Mouse (Mus musculus): ENCODE results near the gene Gm10392.

Gene Gm10392

DNA sequence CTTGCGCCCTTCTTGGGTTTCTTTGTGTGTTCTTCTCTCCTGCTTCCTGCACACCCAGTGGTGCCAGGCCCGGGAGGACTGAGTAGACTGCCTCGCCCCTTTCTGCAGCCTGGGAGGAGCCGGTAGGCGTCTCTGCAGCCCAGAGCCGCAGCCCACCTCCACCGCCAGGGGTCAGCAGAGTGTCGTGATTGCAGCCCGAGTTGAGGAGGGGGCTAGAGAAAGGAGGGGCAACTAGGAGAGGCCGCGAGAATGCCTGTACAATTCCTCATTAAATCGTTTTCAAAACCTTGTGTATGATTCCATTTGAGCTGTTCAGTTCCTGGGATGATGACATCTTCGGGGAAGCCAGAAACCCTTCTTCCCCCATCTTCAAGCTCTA lies 27.9 kb downstream of the Gm10392 start:
- peak; percentile 92 for DNase-seq

DNA sequence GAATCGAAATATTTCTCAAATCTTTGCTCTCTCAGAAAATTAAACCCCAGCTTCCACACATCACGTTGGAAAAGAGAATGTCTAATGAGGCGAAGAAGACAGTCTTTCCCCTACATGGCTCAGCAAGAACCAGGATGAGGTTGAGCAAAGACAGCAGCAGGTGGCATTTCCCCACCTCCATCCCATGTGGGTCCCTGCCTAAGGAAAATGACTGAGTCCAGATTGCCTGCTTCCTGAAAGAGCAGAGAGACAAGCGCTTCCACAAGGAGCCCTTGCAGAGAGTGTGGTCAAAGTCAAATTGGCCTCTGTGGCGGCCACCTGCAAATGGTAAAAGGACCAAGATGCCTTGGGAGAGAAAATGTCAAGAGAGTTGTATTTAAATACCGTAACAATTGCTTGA lies 28.5 kb downstream of the Gm10392 start:
- peak; percentile 2 for DNase-seq

DNA sequence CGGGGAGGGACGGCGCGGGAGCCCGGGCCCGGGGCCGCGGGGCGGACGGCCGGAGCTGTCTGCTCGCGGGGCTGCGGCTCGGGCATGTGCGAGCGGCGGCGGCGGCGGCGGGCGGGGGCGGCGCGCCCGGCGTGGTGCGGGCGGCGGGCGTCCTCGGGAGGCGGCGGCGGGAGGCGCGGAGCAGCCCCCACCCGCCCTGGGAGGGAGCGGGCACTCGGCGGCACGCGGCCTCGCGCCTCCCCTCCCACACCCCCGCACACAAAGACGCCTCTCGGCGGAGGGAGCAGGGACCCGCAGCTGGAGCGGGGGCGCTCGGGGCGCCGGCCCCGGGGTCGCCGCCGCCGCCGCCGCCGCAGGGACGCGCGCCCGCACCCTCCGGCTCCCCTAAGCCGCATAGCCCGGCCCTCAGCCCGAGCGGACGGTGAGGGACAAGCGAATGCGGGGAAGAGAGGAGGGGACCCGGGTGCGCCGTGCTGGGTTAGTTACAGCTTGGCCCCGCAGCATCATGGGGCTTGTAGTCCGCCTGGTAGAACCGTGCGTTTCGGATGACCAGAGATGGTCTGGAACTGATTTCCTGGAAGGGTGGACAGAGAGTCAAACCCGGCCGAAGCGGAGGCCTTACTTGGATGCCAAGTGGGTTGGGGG lies 29.3 kb downstream of the Gm10392 start, which contains the start of gene Ankrd13b:
Gene Ankrd13b, minus strand, starts transcription at position 88 of the 645 bp plus-strand sequence.
- DNase-seq: peak; percentile 86

DNA sequence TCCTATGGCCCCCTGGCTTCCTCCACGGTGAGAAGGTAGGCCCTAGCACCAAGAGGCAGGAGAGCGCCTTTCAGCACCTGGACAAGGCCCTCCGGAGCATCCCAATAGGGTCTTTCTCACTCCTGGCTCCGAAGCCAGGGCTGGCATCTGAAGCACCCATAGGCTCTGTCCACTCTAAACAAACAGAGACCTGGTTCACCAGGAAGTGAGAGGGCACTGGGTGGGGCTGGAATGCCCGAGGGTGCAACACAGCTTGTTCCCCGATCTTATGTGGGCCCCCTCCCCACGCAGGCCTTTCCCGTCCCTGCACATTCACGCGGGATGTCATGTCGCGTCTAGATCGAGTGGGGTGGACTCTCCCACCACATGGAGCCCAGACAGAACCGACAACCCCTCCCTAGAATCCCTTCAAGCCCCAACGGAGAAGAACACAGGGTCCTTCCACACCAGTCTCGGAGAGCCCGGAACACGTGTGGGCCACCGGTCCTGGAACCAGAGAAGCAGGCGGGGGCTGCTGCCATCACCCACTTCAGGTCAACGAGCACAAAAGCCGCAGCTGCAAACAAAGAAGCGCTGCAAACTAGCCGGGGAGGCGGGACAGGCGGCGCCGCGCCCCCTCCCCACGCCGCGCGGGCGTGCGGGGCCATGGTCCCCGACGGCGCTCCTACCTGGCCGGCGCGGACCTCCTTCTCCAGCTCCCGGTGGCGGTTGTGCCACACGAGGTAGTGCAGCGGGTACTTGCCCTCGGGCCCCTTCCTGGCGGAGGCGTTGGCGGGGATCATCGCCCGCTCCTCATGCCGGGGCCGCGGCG lies 30.0 kb downstream of the Gm10392 start:
- DNase-seq: peak; percentile 17

DNA sequence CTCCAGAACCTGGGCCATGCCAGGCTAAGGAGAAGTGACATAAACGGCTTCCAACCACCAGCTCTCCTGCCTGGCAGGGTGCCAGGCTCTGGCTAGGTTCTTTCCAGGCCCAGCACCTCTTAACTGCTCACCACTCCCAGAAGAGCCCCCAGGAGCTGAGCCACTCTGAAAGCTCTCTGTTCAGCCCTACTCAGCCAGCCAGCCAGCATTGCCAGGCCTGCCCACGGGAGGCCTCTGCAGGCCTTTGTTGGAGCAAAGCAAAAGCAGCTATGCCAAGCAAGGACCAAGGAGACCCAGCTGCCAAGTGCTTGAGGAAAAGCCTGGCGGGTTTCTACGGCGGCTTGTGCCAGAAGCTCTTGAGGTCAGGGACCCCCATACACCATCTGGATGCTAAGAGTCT lies 32.2 kb downstream of the Gm10392 start:
- peak; percentile 27 for DNase-seq

DNA sequence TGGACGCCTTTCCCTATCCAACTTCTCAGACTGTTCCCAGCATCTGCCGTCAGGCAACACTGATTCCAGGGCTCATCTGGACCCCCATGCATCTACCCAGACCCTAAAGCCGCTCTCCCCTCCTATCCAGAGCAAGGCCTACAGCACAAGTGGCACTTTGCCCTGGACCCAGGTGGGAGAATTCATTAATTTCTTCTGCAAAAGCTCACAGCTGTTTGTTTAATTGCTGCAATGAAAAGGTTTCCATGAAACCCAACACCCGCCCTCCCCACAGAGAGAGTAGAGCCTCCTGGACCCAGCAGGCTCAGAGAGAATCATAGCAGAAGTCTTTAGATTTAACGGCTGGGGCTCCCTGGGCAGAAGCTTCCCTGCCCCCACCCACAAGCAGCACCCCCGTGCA lies 33.8 kb downstream of the Gm10392 start:
- DNase-seq: no peak

DNA sequence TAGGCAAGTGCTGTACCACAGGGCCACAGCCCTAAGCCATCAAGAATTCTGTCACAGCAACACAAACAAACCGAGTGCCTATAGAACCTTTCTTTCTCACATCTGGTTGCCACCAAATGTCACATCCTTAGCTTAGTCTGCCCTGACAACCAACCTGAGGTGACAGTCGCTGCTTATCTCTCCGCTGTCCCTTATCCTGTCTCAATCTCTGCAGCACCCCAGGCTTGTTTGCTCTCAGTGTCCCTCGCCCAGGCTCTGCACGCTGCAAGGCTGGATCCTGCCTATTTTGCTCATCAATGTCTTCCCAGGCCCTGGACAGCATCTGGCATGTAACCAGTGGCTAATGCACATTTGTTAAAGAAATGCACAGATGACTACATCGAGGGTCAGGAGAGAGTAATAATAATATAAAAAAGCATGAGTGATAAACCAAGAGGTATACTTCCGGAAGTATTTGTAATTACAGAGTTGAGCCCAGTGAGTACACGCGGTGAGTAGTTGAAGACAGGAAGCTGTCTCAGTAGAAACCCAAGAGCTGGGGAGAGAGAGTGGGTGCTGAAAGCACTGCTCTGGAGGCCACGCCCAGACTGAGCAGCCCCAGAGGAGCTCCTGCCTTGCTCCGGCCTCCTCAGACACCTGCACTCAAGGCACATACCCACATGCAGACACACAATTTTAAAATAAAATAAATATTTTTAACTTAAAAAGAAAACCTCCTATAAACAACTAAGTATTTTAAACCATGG lies 35.3 kb downstream of the Gm10392 start:
- no peak for DNase-seq

DNA sequence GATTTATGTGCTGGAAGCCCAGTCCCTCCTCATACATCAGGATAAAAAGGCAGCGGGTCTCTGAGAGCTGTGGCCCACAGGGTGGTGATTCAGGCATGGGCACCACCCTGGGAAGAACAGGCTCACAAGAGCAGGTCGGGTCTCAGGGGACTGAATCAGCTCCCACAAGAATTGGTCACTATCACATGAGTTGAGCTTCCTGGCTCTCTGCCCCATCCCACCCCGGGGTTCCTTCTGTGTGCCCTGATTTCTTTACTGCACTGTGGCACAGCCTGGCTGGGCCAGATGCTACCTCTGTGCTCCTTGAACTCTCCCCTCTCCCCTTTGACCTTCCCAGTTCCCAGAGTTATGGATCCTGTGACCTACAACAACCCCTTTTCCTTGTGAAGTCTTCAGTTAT lies 36.0 kb downstream of the Gm10392 start:
- DNase-seq: no peak

DNA sequence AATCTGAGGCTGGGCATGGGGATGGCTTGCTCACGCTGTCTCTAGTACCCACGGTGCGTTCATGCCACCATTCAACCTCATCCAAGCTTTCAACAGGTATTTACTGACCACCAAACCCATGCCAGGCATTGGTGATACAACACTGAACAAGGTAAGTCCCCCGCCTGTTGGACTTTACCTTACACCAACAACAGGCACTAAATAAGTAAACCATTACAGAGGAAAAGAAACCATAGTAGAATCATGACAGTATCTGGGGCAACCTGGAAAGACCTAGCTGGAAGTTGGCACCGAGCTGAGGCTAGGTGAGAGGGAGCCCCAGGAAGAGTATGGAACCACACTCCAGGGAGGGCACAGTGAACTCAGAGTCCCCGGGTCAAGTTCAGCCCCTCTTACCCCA lies 42.1 kb downstream of the Gm10392 start:
- peak; percentile 20 for DNase-seq

DNA sequence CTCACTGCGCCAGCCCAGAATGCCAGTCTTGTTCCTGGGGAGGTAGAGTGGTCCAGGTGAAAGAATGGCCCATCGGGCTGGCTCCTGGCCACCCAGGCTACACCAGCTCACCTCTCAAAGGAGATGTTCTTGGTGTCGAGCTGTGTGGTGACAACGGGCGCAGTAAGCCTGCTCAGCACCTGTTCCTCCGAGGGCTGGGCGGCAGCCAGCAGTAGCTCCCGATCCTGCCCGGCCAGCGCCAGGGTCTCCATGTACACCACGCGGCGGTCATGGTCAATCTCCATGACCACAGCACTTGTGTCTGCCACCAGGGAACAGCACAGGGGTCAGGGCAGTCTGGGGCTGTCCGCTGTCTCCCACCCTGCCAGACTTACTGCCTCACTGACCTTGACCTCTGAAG lies 42.8 kb downstream of the Gm10392 start:
- DNase-seq: peak; percentile 6

DNA sequence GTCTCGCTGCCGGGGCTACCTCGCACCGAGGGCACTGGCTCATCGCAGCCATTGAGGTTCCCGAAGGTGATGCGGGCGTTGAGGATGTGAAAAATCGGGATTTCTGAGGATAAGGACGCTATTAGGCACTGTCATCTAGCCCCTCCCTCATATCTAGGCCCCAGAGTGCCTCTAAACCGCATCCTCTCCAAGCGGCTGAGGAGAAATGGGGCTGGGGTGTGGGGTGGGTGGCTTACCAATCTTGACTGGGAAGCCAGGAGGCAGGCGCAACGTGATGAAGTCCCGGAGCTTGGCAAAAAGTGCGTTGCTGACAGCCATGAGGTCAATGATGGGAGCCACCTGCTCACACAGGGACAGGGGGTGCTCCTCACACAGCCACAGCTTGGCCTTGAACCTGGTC lies 46.2 kb downstream of the Gm10392 start:
- no peak for DNase-seq

DNA sequence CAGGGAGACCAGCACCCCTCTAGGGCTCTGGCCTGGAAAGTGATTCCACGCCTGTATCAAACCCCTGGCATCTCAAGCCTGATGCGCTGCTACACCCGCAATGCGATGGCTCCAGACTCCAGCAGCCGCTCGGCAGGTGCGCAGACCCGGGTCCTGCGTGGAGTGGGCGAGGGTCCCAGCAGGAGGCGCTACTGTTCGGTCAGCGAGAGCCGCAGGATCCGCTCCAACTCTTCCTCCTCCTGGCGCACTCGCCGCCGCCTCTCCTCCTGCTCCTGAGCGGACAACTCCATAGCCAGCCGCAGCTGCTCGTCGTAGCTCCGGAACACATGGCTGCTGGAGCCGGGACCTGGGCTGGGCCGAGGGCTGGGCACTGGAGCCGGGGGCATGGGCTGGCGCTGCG lies 47.6 kb downstream of the Gm10392 start:
- no peak for DNase-seq

DNA sequence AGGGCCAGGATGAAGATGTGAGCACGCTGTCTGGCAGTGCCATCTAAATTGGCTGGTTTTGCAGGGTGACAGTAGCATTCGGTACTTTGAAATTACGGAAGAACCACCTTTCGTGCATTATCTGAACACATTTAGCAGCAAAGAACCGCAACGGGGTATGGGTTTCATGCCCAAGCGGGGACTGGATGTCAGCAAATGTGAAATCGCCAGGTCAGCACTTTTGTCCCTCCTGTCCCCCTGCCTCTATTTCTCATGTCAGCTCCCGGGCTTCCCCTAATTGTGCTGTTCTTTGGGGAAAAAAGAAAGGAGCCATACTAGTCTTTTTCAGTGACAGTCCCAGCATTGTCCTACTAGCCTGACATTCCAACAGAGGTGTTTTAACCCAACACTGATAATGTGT lies 50.6 kb downstream of the Gm10392 start:
- DNase-seq: no peak

DNA sequence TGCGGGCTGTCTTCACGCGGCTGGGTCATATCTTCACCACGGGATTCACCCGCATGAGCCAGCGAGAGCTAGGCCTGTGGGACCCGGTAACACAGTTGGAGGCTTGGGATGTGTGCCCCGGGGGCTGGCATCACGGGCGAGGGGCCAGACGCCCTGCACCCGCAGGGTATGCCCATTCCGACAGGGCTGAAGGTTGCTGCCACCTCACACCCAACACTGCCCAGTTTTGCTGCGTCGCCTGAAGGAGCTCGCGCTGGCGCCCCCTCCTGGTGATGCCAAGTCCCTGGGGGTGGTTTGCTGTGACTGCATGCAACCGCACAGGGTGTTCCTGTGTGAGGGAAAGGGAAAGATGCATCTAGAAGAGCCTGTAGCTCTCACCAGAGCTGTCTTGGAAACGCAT lies 51.2 kb downstream of the Gm10392 start:
- DNase-seq: peak; percentile 79

DNA sequence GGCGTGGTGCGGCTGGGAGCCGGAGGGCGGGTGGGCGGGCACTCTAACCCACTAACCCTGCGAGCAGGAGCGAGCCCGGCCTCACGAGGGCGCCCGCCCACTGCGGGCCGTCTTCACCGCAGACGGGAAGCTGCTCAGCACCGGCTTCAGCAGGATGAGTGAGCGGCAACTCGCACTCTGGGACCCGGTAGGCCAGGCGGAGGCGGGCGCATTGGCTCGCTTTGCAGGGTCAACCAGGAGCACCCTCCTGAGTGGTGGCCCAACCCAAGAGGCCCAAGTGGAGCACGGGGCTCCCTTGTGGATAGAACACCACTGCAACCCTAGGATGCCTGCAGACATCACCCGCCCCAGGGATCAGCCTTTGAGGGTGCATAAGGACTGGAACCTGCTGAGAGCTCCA lies 51.8 kb downstream of the Gm10392 start:
- DNase-seq: peak; percentile 87

All from kidney, postnatal 14 days (tissue).